Mouse (Mus musculus) hindbrain, embryonic 11.5 days (tissue): ENCODE results near the gene Hsdl1. TPM values are rescaled to one million over a fixed set of nuclear protein-coding genes. Genes with fewer than 3 reads are reported as not detected.

Source experiments
- ATAC-seq: fragments of 200-750 bp; cut with Nextera tagmentation; 2 replicates; pipeline ENCODE4 v1.8.0; 2017; ENCODE audit warnings: mild to moderate bottlenecking, moderate TSS enrichment, moderate library complexity; ENCODE audit not compliant: low FRiP score
- DNase-seq: peaks from one replicate; pipeline ENCODE4 v3.0.0-alpha.2; 2015; ENCODE audit warnings: low spot score
- H3K27ac ChIP-seq: fragments of 300-500 bp; sonication (generic); 2 replicates; pipeline ENCODE4 v1.5.1; 2014; ENCODE audit warnings: mild to moderate bottlenecking, low read depth, low read length
- H3K27me3 ChIP-seq: fragments of 300-500 bp; sonication (generic); 2 replicates; pipeline ENCODE4 v1.6.1; 2014; ENCODE audit warnings: mild to moderate bottlenecking, low read length, moderate library complexity, mixed read lengths; ENCODE audit not compliant: control insufficient read depth, insufficient read depth
- H3K36me3 ChIP-seq: fragments of 300-500 bp; sonication (generic); 2 replicates; pipeline ENCODE4 v1.6.1; 2014; ENCODE audit warnings: mild to moderate bottlenecking, low read length, moderate library complexity, mixed read lengths; ENCODE audit not compliant: control insufficient read depth, insufficient read depth
- H3K4me1 ChIP-seq: fragments of 300-500 bp; sonication (generic); replicated peaks from 2 replicates; pipeline ENCODE4 v1.6.1; 2014; ENCODE audit warnings: low read length, mixed read lengths; ENCODE audit not compliant: control insufficient read depth, insufficient read depth
- H3K4me2 ChIP-seq: fragments of 300-500 bp; sonication (generic); replicated peaks from 2 replicates; pipeline ENCODE4 v1.6.1; 2014; ENCODE audit warnings: mild to moderate bottlenecking, low read depth, low read length
- H3K4me3 ChIP-seq: fragments of 300-500 bp; sonication (generic); 2 replicates; pipeline ENCODE4 v1.5.1; 2014; ENCODE audit warnings: low read depth, low read length
- H3K9ac ChIP-seq: fragments of 300-500 bp; sonication (generic); 2 replicates; pipeline ENCODE4 v1.6.1; 2014; ENCODE audit warnings: low read depth, low read length
- H3K9me3 ChIP-seq: fragments of 300-500 bp; sonication (generic); 2 replicates; pipeline ENCODE4 v1.6.1; 2016; ENCODE audit warnings: low read length; ENCODE audit not compliant: control insufficient read depth
- WGBS: fragments of 180-500 bp; shearing (Covaris S2); extraction: QIAGEN DNeasy Blood & Tissue Kit; methylation state at CpG from one replicate; pipeline ENCODE4 v1.1.7; 2014; 5-methylcytosine and 5-hydroxymethylcytosine counted together
- polyA plus RNA-seq: library from polyadenylated mRNA; unstranded; fragments of >200 nt; fragmentation: Nextera tagmentation; extraction: Ambion mirVana; gene quantifications from 2 replicates; pipeline ENCODE4 v1.2.1, GENCODE M21; 2014

Hsdl1 gene
- 76.9 and 78.7 TPM in 2 replicates for polyA plus RNA-seq

DNA sequence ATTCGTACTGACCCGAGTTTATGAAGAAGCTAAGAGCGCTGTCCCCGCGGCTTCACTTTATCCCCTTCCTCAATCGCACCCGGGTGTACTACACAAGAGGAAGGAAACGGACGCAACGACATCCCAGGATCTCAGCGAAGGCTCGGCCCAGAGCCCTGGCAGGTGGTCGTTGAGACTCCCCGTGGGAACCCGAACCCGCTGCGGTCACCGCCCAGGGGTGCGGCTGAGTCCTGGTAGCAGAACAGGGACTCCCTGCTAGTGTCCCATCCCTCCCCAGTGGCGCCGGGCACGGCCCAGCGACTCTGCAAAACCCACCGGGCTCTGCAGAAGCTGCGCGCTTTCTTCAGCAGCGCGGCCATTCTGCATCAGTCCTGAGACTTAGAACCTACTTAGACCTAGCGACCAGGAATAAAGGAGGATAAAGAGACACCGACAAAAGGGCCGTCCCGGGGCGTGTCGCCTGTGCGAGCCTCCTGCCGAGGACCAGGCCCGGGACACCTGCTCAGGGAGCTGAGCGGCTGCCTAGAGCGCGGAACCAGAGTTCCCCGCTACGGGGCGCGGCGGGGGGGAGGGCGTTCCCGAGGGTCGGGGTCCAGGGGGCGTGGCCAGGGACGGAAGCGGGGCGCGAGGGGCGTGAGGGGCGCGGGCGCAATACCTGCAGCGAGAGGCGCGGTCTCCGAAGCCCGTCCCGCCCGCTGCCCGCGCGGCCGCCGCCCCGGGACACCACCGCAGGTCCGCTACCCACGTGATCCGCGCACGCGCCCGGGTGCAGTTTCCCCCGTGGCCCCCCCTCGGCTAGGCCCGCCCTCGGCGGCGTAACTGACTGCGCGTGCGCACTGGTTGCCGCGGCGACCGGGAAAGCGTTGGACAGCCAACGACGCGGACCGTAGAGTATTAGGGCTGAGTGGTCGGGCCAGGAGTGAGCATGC is at the start of gene Hsdl1, which contains the start of gene Dnaaf1:
TSS of gene Hsdl1 (minus strand) at position 747 of the 929 bp plus-strand sequence.
TSS of gene Dnaaf1 (plus strand) at position 799 of the 929 bp plus-strand sequence.
- under 1% methylated on average over 65 of the region's 97 CpGs for WGBS
- ATAC-seq (peak; percentile 88), DNase-seq (peak; percentile 96)
- H3K4me1 ChIP-seq: no peaks in the 10 kb centered on the region; the same call in 1 of the 2 replicates
- H3K27me3 ChIP-seq: peaks cover 2% of the 10 kb centered on the region; the same call in 1 of the 2 replicates
- peak within 1 kb of the TSS; percentile 86 for H3K4me3 ChIP-seq
- H3K4me2 ChIP-seq: peak within 1 kb of the TSS; percentile 79
- no peaks in the 10 kb centered on the region for H3K9me3 ChIP-seq
- no peaks in the 10 kb centered on the region for H3K36me3 ChIP-seq
- peak within 1 kb of the TSS; percentile 60 for H3K27ac ChIP-seq
- H3K9ac ChIP-seq: peak within 1 kb of the TSS; percentile 76

DNA sequence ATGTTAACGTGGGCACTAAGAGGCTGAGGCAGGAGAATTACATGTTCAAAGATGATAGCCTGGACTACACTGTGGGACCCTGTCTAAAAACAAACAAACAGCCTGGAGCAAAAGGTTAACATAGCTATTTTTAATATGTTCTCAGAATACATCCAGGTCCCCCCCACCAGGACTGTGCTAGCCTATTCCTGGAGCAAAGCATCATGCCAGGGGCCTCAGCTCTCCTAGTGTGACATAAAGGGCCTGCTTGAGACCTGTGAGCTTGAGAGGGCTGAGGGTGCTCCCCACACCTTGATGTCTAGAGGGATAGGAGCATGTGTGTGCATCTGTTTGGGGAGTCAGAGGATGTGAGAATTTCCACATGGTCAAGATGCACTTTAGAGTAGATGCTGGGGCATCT is 48.8 kb upstream of the Hsdl1 start:
- no peak overlapping the region for H3K27ac ChIP-seq
- no peaks in the 10 kb centered on the region for H3K36me3 ChIP-seq
- ATAC-seq (no peak), DNase-seq (no peak)
- no peak overlapping the region for H3K4me3 ChIP-seq
- no peaks in the 10 kb centered on the region for H3K27me3 ChIP-seq
- H3K4me2 ChIP-seq: no peak overlapping the region
- no peak overlapping the region for H3K9ac ChIP-seq
- peaks cover 4% of the 10 kb centered on the region; the same call in 1 of the 2 replicates for H3K4me1 ChIP-seq
- 89% methylated on average over 1 of the region's 1 CpGs for WGBS
- no peaks in the 10 kb centered on the region for H3K9me3 ChIP-seq

DNA sequence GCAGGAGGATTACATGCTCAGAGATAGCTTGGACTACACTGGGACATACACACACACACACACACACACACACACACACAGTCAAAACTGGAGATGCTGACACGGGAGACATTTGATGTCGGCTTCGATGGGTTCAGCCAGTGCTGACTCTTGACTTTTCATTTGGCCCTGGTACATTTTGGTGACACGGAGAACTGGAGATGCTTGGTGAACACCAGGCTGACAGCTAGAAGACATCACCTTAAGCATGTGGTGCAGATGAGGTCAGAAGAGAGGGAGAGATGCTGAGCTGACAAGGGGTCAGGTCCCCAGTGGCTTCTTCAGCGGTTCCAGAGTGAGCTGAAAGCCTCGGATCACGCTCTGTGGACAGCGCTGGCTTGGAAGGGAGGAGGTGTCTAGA is 48.1 kb upstream of the Hsdl1 start:
- H3K4me3 ChIP-seq: no peak overlapping the region
- no peaks in the 10 kb centered on the region for H3K27me3 ChIP-seq
- 86% methylated on average over 8 of the region's 8 CpGs for WGBS
- no peak overlapping the region for H3K9ac ChIP-seq
- no peak for ATAC-seq
- H3K4me1 ChIP-seq: peaks cover 3% of the 10 kb centered on the region; the same call in 1 of the 2 replicates
- no peaks in the 10 kb centered on the region for H3K36me3 ChIP-seq
- no peak overlapping the region for H3K4me2 ChIP-seq
- H3K9me3 ChIP-seq: no peaks in the 10 kb centered on the region
- DNase-seq: no peak
- H3K27ac ChIP-seq: no peak overlapping the region

DNA sequence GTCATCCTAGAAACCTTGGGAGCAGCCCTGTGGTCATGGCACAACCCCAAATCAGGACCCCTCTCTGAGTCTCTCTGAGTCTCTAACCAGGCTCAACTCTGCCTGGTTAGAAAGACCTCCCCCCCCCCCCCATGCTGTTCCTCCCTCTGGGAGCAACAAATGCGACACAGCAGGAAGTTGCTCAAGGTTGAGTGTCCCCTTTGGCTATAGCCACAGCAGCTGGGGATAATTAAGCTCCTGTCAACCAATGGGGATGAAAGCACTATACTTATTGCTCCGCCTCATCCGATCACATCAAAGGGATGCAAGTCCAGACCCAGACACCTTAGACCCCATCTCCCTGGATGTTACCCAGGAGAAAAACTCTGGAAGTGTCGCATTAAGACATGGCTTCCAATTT is 47.6 kb upstream of the Hsdl1 start:
- no peaks in the 10 kb centered on the region for H3K9me3 ChIP-seq
- ATAC-seq: no peak
- H3K4me3 ChIP-seq: no peak overlapping the region
- no peaks in the 10 kb centered on the region for H3K36me3 ChIP-seq
- DNase-seq: no peak
- no peak overlapping the region for H3K4me2 ChIP-seq
- no peaks in the 10 kb centered on the region for H3K27me3 ChIP-seq
- H3K4me1 ChIP-seq: no peaks in the 10 kb centered on the region; the same call in 1 of the 2 replicates
- H3K9ac ChIP-seq: no peak overlapping the region
- 56% methylated on average over 4 of the region's 4 CpGs for WGBS
- no peak overlapping the region for H3K27ac ChIP-seq

DNA sequence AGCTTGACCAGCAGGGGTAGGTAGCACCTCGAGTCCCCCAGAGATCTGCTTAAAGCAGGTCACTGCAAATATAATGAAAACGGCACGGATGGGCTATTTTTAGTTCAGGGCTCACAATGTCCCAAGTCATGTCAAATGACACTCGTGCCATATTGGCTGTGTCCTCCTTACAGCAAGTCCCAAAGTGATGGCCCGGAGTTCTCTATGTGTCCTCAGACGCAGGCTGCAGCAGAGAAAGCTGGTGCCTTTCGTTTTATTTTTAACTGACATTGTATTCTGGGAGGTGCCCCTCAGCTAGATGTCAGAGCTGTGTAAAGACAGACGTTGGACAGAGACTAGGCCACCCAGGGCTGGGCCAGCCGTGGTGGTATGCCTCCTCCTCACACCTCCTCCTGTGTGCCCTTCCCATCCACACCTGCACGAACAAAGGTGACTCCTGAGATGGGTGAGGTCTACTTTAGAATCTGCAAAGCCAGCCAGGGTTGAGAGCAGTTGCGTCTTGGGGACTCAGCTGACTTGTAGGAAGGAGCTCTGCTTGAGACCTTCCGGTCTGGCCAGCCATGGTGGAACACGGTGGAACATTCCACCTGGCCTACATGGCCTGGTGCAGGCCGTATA is 46.0 kb upstream of the Hsdl1 start:
- no peak for ATAC-seq
- Histone ChIP-seq H3K4me1 (no peaks in the 10 kb centered on the region), H3K27ac (no peak overlapping the region)

DNA sequence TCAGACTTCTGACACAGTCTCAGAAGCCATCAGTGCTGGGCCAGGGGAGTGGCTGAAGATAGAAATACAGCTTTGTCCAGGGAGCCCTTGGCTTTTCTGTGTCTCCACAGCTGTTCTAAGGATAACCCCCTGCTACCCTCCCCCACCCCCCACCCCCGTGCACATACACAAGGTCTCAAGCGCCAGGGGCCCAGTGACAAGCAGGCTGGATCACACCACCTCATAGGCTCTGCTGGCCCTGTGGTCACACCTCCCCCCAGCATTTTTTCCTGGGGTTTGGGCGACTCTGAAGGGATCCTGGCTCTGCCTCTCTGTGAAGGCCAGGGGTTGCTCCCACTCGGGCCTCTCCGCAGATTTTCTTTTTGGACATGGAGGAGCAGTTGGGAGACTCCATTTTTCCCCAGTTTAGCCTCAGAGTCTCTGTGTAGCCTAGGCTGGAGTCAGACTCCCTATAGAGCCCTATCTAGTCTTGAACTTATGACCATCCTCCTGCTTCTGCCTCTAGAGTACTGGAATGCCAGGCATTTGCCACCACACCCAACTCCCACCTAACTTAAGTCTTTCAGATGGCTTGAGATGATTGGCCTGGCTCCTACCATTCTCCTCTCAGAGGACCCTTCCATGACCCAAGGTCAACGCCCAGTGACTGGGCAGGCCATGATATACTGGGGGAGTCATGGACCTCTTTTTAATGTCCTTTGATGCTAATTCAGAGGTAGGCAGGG is 45.3 kb upstream of the Hsdl1 start:
- DNase-seq: no peak
- Histone ChIP-seq H3K27me3 (no peaks in the 10 kb centered on the region), H3K36me3 (no peaks in the 10 kb centered on the region), H3K4me2 (no peak overlapping the region), H3K4me3 (no peak overlapping the region), H3K27ac (no peak overlapping the region), H3K9ac (no peak overlapping the region), H3K4me1 (no peaks in the 10 kb centered on the region), H3K9me3 (no peaks in the 10 kb centered on the region)
- no peak for ATAC-seq
- WGBS: 64% methylated on average over 6 of the region's 6 CpGs

More for the DNA sequence above, 46.0 kb upstream of the Hsdl1 start:
- H3K27me3 ChIP-seq: no peaks in the 10 kb centered on the region
- DNase-seq: no peak
- H3K4me2 ChIP-seq: no peak overlapping the region
- 89% methylated on average over 14 of the region's 14 CpGs for WGBS
- no peaks in the 10 kb centered on the region for H3K9me3 ChIP-seq
- H3K9ac ChIP-seq: no peak overlapping the region
- H3K4me3 ChIP-seq: no peak overlapping the region
- H3K36me3 ChIP-seq: no peaks in the 10 kb centered on the region

DNA sequence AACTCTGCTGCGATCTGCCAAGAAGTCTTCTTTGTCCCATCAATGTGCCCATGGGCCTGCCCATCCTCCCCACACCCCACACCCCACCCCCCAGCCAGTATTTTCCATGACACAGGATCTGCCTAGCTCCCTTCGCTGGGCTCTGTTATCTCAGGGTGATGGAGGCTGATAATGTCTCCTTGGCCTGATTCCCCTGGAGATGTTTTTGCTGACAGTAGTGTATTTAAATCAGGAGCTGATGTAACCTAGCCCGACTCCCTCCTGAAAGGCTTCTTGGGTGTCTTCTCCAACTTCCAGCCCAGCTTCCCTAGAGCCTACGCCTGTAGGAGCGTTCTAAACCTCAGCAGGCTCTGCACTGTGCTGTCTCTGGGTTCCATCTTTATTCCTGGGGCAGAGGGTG is 43.9 kb upstream of the Hsdl1 start:
- Histone ChIP-seq H3K27ac (no peak overlapping the region), H3K27me3 (no peaks in the 10 kb centered on the region; the same call in 1 of the 2 replicates), H3K9ac (no peak overlapping the region), H3K4me3 (no peak overlapping the region), H3K36me3 (no peaks in the 10 kb centered on the region), H3K9me3 (no peaks in the 10 kb centered on the region), H3K4me2 (no peak overlapping the region), H3K4me1 (no peaks in the 10 kb centered on the region)
- WGBS: 74% methylated on average over 5 of the region's 5 CpGs
- DNase-seq: no peak
- ATAC-seq: no peak

DNA sequence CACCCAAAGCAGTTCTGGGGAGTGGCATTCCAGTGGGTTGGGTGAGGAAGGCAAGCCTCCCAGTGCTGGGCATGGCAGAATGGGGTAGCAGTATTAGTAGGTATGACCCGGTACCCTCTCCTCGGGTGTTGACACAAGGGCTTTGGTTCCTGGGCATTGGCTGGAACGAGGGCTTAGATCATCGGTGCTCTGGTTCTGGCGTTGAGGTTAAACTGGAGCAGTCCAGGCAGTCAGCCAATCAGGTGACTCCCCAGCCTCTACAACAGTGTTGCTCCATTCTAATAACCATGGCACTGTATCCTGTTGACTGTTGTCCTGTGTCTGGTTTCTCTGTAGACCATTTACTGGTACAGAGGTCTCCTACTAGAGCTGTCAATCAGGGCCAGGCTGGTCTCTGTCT is 42.6 kb upstream of the Hsdl1 start:
- Histone ChIP-seq H3K4me2 (no peak overlapping the region), H3K4me1 (no peaks in the 10 kb centered on the region), H3K9me3 (no peaks in the 10 kb centered on the region), H3K4me3 (no peak overlapping the region), H3K27ac (no peak overlapping the region), H3K9ac (no peak overlapping the region), H3K27me3 (no peaks in the 10 kb centered on the region; the same call in 1 of the 2 replicates), H3K36me3 (no peaks in the 10 kb centered on the region)
- DNase-seq (no peak), ATAC-seq (no peak)
- 89% methylated on average over 5 of the region's 5 CpGs for whole genome bisulfite sequencing
